Mouse (Mus musculus): ENCODE results near the gene Set.

DNA sequence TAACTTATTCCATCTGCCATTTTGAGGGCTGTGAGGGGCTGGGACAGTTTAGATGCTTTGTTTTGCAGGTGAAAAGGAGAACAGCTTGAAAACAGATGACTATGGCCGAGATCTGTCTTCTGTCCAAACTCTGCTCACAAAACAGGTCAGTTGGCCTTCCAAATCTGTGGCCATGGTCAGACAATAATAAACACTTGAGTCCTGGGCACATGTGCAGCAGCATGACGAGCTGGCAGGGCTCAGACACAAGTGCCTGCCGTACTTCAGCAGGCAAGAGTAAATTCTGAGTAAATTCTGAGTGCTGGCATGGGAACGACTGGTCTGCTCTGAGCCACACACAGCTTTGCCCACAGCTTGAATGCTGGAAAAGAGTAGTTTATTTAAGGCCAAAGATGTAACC lies 31.7 kb upstream of the Set start:
- TF ChIP-seq POLR2A (IDR thresholded peaks at IDR 0.05; ENCODE audit: borderline replicate concordance, insufficient read depth, low read length) (no peak), CTCF (IDR thresholded peaks at IDR 0.05; ENCODE audit: borderline replicate concordance, insufficient read depth, low read depth, low read length) (no peak)
